In genomic region chr6:127106726-127107125, GRCm38 (mm10) we compare ENCODE assay signal across 32 mouse cellular contexts. TPM values are rescaled to one million over a fixed set of nuclear protein-coding genes. Genes with fewer than 3 reads are reported as not detected.
DNase-seq lines count a peak whose midpoint lies in the region; ATAC-seq and TF ChIP-seq lines count a peak whose summit lies in the region.
"Had no signal": no experiment of that assay in that cellular context is flagged by ENCODE, and none has a peak within 500 bp of the region (broad histone marks: within the 10 kb centered on the region; RNA-seq: fewer than 3 reads in every experiment).

No protein-coding gene starts in this region.

- peaks cover 21% of the 10 kb centered on the region for H3K4me1 ChIP-seq in heart, embryonic 15.5 days (replicated peaks)
- H3K4me1 ChIP-seq in lung, adult 2 months (ENCODE audit: control insufficient read depth, insufficient read depth, low read length): no peaks in the 10 kb centered on the region; the same call in none of the 2 replicates

- no peak overlapping the region for H3K4me3 ChIP-seq in heart, embryonic 15.5 days
- no peak overlapping the region for H3K4me3 ChIP-seq in lung, adult 2 months (replicated peaks; ENCODE audit: extremely low read depth, low read depth, low read length)
- H3K4me3 ChIP-seq: embryonic facial prominence, embryonic 12.5 days; forebrain, embryonic 12.5 days; heart, embryonic 13.5 days; midbrain, embryonic 12.5 days had no signal

- H3K27ac ChIP-seq in heart, embryonic 15.5 days: peak overlapping the region; percentile 11; the same call in 1 of the 2 replicates
- H3K27ac ChIP-seq: embryonic facial prominence, embryonic 12.5 days; forebrain, embryonic 12.5 days; heart, embryonic 13.5 days; hindbrain, embryonic 14.5 days; midbrain, embryonic 12.5 days had no signal

- H3K27me3 ChIP-seq in heart, embryonic 15.5 days: no peaks in the 10 kb centered on the region
- H3K27me3 ChIP-seq: embryonic facial prominence, embryonic 12.5 days; forebrain, embryonic 12.5 days; heart, embryonic 13.5 days; Patski had no signal

- no peak overlapping the region for H3K9ac ChIP-seq in heart, embryonic 15.5 days
- H3K9ac ChIP-seq: embryonic facial prominence, embryonic 12.5 days; forebrain, embryonic 12.5 days; heart, embryonic 13.5 days; hindbrain, embryonic 14.5 days; lung, embryonic 14.5 days; midbrain, embryonic 12.5 days had no signal

- TF ChIP-seq CTCF in lung, adult 2 months (IDR thresholded peaks at IDR 0.05; ENCODE audit: insufficient read depth, low read length): no peak

- H3K9me3 ChIP-seq in heart, embryonic 15.5 days (replicated peaks): no peaks in the 10 kb centered on the region
- H3K9me3 ChIP-seq: embryonic facial prominence, embryonic 12.5 days; forebrain, embryonic 12.5 days; G1E; heart, embryonic 13.5 days; midbrain, embryonic 12.5 days had no signal

- ATAC-seq in heart, embryonic 15.5 days (replicated peaks; ENCODE audit: insufficient number of reproducible peaks, insufficient read depth, low FRiP score, low read depth): no peak
- ATAC-seq: activated CD4-positive, CD25-positive, alpha-beta regulatory T cell, adult 4 months; inflammation-experienced regulatory T-cells, adult 6 months; Patski had no signal

- no peaks in the 10 kb centered on the region for H3K36me3 ChIP-seq in heart, embryonic 15.5 days
- H3K36me3 ChIP-seq: embryonic facial prominence, embryonic 12.5 days; forebrain, embryonic 12.5 days; midbrain, embryonic 12.5 days had no signal

- 65% methylated on average over 5 of the region's 5 CpGs for WGBS in heart, embryonic 15.5 days
- 55% methylated on average over 5 of the region's 5 CpGs for WGBS in lung, adult 2 months

- peak; percentile 52 for DNase-seq in adrenal gland, postnatal 14 days
- no peak for DNase-seq in adrenal gland, adult (ENCODE audit: inconsistent age in 2 of 2, low spot score in 1 of 2)
- DNase-seq in heart, adult 8-10 months (ENCODE audit: low spot score): no peak
- peak; percentile 45 to 59 for DNase-seq in lung, adult 18-20 months
- DNase-seq in lung, adult 2 months: no peak
- DNase-seq in R1 (ENCODE audit: low read depth, low spot score): peak; percentile 62
- no peak for DNase-seq in thymus, postnatal 25 days
- DNase-seq: cerebellum, adult 11 months; gastrocnemius, postnatal 10 days; kidney, adult 18-20 months; lung, embryonic 14.5 days; thymus, adult 18-20 months; thymus, postnatal 4 days had no signal

- no peak overlapping the region for H3K4me2 ChIP-seq in heart, embryonic 15.5 days
- H3K4me2 ChIP-seq: embryonic facial prominence, embryonic 12.5 days; forebrain, embryonic 12.5 days; heart, embryonic 13.5 days; hindbrain, embryonic 14.5 days; liver, embryonic 11.5 days; lung, embryonic 14.5 days; midbrain, embryonic 12.5 days had no signal

- no peak for TF ChIP-seq POLR2A in lung, adult 2 months (IDR thresholded peaks at IDR 0.05; ENCODE audit: borderline replicate concordance, extremely low read depth, low read depth, low read length)

RNA-seq across cellular contexts. Expression of gene Tigar, which starts 2.6 kb away (rescaled TPM):
- 15.4 and 18.3 TPM in 2 replicates for total RNA-seq in adrenal gland, postnatal 14 days (2021)
- polyA plus RNA-seq in heart, embryonic 15.5 days (2015; fragmentation: Nextera tagmentation; extraction: Ambion mirVana): 6.2 and 7.8 TPM in 2 replicates
- 10 to 100 TPM; 51.8 to 65.8 (median 59.1) TPM for total RNA-seq in heart, adult 8-10 months (2022)
- polyA plus RNA-seq in lung, adult 2 months (2012; rRNA removed): 2.7 and 4.1 TPM in 2 replicates

RNA-seq across cellular contexts. Expression of gene Fgf23, which starts 34.0 kb away (rescaled TPM):
- total RNA-seq in adrenal gland, postnatal 14 days (2021): not detected in 2 replicates
- polyA plus RNA-seq in heart, embryonic 15.5 days (2015; fragmentation: Nextera tagmentation; extraction: Ambion mirVana): 0.24 TPM in 2 replicates
- not detected for total RNA-seq in heart, adult 8-10 months (2022)
- polyA plus RNA-seq in lung, adult 2 months (2012; rRNA removed): not detected in 2 replicates
- total RNA-seq: adrenal gland, postnatal 4 days; megakaryocyte, adult 5-6 weeks; neutrophil, adult 5-6 weeks had no signal
- polyA plus RNA-seq: activated CD4-positive, CD25-positive, alpha-beta regulatory T cell, adult 4 months; G1E; kidney, embryonic 16.5 days; large intestine, adult 2 months; limb, embryonic 11.5 days; lung, embryonic 14.5 days; midbrain, embryonic 12.5 days; small intestine, adult 2 months; stomach, embryonic 16.5 days had no signal

RNA-seq across cellular contexts. Expression of gene Ccnd2, which starts 45.3 kb away (rescaled TPM):
- 206 and 209 TPM in 2 replicates for total RNA-seq in adrenal gland, postnatal 14 days (2021)
- 482 and 541 TPM in 2 replicates for polyA plus RNA-seq in heart, embryonic 15.5 days (2015; fragmentation: Nextera tagmentation; extraction: Ambion mirVana)
- total RNA-seq in heart, adult 8-10 months (2022): 100 to 1,000 TPM; 113 to 158 (median 137) TPM
- 47.8 and 51.0 TPM in 2 replicates for polyA plus RNA-seq in lung, adult 2 months (2012; rRNA removed)

Comparison
In these comparisons a context has a peak if more than half of its experiments do, and no peak if none do; other contexts are left out.
1. DNase-seq: peak in adrenal gland, postnatal 14 days (single experiment), lung, adult 18-20 months (2 of 2) and R1 (single experiment); none in adrenal gland, adult (0 of 2), heart, adult 8-10 months (single experiment), lung, adult 2 months (single experiment) and thymus, postnatal 25 days (single experiment).